Mouse (Mus musculus): ENCODE measurements around the gene Ntn1. TPM values are rescaled to one million over a fixed set of nuclear protein-coding genes. Genes with fewer than 3 reads are reported as not detected.

Gene Ntn1
- total RNA-seq, 2 experiments from 2014 or later: 55.4 to 61.8 TPM

DNA sequence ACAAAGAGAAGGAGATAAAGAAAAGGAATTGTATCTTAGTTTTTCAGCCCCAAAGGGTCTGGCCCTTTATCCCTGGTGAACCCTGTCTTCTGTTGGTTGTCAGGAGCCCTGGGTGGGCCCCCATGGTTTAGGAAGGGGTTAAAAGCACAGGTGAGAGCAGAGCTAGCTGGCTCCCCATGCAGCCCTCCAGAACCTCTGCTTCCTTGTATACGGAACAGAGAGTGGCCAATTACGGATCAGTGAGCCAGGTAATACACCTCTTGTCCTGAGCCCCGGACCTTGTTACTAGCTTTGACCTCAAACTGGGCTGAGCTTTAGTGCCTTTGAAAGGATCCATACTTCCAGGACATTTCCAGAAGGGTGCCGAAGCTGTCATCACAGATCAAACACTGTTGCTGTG, 200.1 kb downstream of the Ntn1 start:
- DNase-seq: no peak
- intact Hi-C loops (cut with DNase I): no loop called here

DNA sequence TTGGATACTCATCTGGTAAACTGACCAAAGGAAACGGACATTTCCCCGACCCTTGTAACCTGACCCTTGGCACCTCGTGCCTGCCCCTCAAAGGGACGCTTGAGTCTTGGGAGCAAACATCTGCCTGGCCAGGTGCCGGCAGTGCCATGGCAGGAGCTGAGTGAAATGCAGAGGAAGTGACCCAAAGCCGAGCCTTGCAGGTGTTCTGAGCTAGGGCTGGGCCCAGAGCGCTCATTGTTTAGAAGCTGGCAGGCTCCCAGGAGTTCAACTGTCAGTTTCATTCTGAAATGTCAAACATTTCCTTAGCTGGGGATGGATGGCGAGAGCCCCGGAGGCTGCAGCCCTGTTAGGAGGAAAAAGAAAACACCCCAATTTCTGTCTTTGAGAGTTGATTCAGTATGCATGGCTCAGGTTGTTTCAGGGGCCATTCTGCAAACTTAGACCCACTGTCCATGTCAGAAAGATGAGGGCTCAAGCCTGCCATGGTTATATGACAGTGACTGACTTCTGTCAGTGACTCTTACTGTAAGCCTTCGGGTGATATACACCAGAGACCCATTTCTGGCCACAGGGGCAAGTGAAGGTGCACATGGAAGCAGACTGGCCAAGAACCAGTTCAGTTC, 200.7 kb downstream of the Ntn1 start:
- intact Hi-C loops (cut with DNase I): no loop called here
- DNase-seq: peak in 1 of 2 experiments; percentile 41

DNA sequence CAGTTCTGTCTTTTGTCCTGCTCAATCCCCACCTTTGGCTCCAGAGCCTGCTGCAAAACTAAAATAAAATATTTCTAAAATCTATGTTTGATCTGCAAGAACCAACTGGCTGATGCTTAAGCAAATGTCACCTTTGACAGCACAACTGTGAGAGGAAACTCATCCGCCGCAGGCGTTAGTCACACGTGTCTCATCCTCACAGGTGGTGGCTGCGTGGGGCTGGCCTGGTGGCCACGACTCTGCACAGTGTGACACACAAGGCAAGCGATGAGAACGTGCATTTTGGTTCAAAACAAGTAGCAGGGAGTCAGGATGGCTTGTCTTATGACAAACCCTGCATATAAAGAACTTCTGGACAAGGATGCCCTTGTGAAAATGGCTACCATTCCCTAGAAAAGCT, 201.5 kb downstream of the Ntn1 start:
- intact Hi-C loops (cut with DNase I): no loop called here
- no peak for DNase-seq

DNA sequence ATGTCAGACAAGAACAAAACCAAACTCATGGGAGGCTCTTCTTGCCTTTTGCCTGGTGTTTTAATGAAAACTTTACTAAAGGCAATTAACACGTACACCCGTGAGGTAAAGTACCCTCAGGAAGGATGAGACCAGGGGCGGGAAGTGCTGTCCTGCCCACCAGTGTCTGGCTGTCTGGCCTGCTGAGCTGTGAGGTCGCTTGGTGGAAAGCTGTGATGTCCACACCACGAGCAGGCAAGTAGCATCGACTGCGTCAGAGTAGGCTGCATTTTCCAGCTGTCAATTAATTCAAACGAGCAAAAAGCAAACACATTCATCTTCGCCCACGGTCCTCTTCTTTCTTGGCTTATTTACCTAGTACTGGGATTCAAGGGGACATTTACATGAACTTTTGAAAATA, 201.9 kb downstream of the Ntn1 start:
- intact Hi-C loops (cut with DNase I): no loop called here
- no peak for DNase-seq

DNA sequence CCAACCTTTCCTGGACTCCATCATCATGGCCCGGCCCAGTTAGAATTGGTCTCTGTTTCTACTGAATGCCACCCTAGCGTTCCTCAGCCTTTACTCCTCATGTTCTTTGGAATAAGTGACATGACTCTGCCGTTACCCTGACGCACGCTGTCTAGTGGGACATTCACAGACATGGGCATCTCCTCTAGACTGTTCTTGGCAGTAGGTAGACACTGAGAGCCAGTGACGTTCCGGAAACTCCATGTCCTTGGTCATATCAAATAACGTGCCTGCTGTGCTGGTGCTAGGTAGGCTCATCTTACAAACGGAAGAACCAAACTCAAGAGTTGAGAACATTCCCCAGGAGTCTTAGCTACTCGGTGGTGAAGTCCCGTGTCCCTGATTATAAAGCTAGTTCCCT, 203.2 kb downstream of the Ntn1 start:
- no peak for DNase-seq
- intact Hi-C loops (cut with DNase I): no loop called here

DNA sequence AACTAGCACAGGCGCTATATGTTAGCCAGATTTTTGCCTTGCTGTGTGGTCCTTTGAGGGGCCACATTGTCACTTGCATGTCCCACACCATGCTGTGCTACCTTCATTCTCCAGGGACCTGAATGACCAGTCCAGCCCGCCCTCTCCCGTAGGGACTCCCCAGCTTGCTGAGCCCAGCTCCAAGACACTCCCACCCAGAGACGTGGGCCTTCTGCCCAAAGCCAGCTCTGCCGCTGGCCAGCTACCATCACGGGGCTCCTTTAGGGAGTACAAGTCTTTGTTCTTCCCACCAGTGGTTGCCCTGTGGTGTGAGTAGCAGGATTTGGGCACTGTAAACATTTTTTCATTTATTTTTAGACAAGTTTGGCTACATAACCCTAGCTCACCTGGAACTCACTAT, 204.1 kb downstream of the Ntn1 start:
- no peak for DNase-seq
- intact Hi-C loops (cut with DNase I): no loop called here

DNA sequence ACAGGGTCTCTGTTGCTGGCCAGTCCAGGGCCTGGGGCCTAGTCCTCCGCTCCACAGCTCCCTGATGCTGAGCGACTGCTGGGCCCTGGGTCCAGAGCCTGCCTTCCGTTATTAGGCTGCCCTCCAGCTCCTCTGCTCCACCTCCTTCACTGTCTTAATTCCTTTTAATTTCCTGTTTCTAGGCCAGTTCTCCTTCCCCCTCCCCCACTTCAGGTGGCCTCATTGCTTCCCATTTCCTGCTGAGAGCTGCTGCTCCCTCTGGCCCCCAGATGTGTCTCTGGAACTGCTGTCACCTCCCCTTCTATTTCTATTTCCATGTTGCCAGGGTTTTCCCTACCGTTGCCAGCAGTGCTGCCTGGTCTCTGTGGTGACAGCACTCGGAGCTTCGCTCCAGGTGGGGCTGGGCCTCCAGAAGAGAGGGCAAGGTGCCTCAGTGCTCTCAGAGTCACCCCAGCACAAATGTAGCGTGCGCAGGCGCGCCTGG, 204.9 kb downstream of the Ntn1 start:
- no peak for DNase-seq
- intact Hi-C loops (cut with DNase I): no loop called here

DNA sequence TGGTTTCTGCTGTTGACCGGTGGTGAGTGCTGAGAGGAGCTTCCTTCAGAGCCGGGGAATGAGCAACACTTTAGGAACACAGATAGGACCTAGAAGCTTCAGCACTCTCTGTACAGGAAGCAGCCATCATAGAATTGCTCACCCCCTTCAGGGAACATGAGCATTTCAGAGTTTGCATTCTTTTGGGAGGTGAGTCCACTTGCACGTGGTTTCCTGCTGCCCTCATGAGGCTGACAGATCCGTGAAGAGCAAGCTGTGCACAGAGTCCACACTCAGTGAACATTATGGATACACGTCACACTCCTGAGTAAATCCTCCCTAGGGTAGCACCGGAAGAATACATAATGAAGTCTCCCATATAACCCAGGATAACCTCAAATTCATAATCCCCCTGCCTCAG, 205.5 kb downstream of the Ntn1 start:
- intact Hi-C loops (cut with DNase I): no loop called here
- no peak for DNase-seq

DNA sequence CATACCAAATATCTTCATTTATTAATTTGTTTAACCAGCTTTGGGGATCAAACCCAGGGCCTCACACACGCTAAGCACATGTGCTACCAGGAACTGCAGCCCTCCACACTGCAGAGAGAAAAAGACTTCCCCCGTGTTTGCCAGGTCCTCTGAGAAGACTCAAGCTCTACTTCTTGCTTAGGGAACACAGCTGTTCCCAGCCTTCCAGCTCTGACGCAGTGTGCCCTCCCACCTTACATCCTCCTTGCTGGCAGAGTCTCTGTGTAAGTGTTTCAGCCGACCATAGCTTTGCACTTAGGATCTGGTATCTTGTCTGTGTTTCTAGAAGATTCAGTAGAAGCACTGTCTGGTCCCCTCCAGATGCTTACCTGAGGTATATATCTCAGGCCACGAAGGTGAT, 209.8 kb downstream of the Ntn1 start:
- intact Hi-C loops (cut with DNase I): loop anchor here (5.0 kb wide), 1 partner anchor 189 kb away; no protein-coding TSS in a partner anchor
- DNase-seq: no peak

DNA sequence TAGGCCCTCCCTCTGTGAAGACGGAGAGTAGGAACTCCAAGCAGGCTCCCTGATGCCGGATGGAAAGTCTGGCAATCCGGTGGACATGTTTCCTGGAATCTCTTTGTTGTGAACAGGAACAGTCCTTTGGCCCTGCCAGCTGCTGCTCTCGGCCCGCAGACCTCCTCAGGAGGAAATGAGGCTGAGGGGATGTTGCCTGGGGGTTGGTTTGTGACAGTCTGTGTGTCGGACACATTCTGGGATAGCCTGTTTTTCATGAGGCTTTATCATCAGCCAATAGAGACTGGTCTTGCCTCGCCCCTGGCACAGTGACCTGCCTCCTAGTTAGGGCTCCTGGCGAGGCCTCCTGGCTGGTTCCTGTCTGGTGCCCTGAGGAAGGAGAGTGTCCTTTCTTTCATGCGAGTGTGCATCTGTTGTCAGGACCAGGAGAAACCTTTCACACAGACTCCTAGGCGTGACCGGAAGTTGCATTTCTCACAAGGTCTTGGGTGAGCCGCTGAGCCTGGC, 211.9 kb downstream of the Ntn1 start:
- intact Hi-C loops (cut with DNase I): no loop called here
- DNase-seq: peak; percentile 34 to 39

DNA sequence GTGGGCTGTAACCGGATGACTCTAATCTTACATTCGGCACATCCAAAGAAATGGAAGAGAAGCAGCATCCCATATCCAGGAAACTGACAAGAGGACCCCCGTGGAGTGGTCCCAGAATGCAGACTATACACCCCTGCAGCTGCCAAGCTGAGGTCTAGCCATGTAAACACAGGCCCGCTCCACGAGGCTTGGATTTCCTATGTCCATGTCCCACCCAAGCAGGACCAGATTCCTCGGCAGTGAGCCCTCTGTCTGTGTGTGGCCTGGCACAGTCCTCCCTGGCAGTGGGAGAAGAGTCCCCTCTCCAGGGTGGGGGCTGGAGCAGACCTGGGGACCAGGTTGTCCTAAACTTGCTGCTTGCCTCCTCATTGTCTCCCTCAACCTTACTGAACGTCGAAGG, 213.4 kb downstream of the Ntn1 start:
- no peak for DNase-seq
- intact Hi-C loops (cut with DNase I): no loop called here

DNA sequence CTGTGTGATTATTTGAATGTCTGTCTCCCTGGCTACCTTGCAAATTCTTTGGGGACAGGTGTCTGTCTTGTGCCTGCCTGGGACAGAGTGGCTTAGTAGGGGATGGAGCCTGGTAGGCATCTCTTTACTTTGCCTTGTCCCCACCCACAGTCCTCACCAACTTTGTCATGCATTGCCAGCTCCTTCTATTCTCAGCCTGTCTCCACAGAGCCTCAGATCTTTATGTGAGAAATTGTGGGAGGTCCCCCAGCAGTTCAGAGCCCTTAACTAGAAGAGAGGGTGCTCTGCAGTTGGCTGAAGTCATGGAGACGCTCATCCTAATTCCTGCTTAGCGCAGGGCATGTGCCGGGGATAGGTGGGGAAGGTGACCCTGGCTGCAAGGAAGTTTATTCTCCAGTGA, 215.0 kb downstream of the Ntn1 start:
- no peak for DNase-seq
- intact Hi-C loops (cut with DNase I): no loop called here

DNA sequence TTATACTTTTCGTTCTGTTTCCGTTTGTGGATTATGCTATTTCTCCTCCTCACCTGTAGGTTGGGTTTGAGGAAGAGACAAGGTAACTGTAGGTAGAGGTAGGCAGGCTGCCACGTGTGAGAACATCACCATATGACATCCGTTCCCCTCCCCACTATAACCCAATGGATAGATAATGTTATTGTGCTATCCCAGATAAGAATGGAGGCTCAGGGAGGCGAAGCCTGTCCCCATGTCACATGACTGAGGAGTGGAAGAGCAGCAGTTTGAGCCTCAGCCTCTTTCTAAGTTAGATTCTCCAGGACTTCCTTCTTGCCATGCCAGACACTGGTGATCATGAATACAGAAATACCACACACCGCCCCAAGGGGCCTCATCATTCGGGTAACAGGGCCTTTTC, 223.2 kb downstream of the Ntn1 start:
- intact Hi-C loops (cut with DNase I): no loop called here
- no peak for DNase-seq

DNA sequence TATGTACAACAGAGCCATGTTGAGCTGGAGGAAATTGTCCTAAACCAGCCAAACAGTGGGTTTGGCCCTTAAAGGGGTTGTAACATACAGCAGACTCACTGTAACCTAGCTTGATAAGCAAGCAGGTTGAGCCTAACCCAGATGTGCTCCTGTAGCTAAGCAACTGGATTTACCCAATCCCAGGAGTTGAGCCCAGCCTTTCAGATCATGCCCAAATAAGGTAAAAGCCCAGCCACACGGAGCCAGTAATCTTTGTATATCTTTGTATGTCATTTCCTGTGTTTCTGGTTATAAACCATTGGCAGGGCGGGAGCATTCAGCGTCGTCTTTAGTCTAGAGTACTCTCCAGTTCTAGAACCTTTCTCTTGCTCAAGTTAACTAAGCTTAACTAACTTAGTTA, 224.1 kb downstream of the Ntn1 start:
- intact Hi-C loops (cut with DNase I): no loop called here
- no peak for DNase-seq

DNA sequence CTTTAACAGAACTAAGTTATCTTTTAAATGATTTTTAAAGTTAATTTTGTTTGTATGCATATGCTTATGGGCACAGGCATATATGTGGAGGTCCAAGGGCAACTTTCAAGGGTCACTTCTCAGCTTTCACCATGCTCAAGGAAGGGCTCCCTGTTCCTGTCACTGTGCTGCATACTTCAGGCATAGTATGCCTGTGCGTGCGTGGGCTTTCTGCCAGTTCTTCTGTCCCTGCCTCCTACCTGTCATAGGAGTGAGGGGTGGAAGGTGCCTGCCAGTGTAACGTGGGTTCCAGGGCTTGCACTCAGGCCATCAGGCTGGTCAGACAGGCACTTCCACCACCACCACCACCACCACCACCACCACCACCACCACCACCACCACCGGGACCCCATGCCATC, 228.0 kb downstream of the Ntn1 start:
- no peak for DNase-seq
- intact Hi-C loops (cut with DNase I): no loop called here

DNA sequence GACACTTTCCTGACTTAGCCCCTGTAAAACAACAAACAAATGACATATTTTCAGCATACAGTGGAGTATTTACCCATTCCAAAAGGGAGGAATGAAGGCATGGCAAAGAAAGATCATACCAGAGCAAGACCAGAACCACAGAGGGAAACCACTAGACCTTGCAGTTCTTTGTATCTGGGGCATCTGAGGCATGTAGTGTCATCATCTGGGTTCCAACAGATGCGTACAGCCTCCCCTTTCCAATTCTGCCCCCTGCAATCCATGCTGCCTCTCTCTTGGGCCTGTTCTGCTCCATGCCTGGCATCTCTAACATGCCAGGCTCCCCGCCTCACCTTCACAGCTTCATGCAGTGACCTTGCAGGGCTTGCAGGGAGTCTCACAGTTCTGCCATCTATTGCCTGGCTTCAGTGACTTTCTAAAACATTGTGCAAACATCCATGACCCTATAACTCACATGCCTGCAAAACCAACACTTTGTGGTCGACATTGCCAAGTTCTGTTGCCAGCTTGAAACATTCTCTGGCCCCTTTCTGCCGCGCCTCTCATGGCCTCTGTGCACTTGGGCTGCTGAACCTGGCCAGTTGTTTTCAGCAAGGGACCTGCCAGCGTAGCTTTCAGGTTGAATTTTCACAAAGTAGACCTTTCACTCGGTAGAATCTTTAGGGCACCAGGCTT, 228.5 kb downstream of the Ntn1 start:
- no peak for DNase-seq
- intact Hi-C loops (cut with DNase I): no loop called here

DNA sequence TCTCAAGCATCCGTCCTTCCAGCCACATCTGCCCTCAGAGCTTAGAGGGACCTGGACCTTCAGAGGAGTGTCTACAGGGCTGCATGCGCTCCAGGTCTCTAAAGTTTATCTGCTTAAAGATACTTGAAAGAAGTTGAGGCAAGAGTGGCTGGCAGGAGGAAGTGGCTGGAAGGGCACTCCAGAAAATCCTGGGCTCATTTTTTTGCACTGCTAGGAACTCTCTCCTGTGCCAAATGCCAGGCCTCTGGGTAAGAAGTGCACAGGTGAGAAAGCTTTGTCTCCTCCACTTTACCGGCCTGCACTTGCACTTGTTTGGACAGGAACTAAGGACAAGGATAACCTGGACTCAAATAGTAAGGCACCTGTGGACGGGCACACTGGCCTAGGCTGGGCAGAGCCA, 232.2 kb downstream of the Ntn1 start:
- DNase-seq: no peak
- intact Hi-C loops (cut with DNase I): no loop called here

DNA sequence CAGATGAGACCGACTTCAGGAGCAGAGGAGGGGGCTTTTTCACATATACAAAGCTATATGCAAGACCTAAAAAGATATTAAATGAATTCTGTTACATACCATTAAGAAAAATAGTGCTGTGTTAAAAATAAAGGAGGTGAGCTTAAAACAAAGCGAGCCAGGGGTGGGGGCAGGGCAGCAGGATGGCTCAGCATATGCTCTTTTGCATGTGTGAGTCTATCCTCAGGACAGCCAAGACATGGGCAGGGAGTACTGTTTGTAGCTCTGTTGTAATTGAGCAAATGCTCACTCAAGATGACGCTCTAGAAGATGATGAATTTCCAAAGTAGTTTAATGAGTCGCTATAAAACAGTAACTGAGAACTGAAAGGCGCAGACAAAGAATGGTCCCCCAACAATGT, 236.2 kb downstream of the Ntn1 start:
- DNase-seq: no peak
- intact Hi-C loops (cut with DNase I): no loop called here

DNA sequence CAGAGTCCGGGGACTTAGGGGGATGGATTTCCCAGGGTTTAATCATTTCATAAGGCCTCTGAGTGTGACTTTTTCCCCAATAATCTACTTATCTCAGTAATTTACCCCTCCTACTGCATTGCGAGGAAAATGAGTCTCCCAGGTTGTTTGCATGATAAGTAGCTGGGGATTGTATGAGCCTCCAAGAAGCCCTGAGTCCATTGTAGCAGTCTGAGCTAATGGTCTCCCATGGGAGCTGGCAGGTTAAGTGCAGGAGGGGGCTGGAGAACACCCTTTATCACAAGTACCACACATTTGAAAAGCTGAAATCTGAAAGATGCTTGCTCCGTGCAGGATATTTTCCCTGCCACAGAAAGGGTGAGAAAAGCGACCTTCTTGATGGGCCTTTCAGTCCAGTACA, 240.8 kb downstream of the Ntn1 start:
- intact Hi-C loops (cut with DNase I): no loop called here

More for the DNA sequence above, 240.8 kb downstream of the Ntn1 start:
- DNase-seq: no peak
